Mouse (Mus musculus): ENCODE results near the gene Spata16. TPM values are rescaled to one million over a fixed set of nuclear protein-coding genes. Genes with fewer than 3 reads are reported as not detected.
"Not testable (repeated sequence)": the region's sequence is repeated elsewhere in the genome, so short reads cannot be mapped to it uniquely, and the experiment has no call there.

Gene Spata16
- not detected for total RNA-seq (2021)
- long read RNA-seq, experiment 1: 0 reads
- long read RNA-seq, experiment 2: 0 reads

DNA sequence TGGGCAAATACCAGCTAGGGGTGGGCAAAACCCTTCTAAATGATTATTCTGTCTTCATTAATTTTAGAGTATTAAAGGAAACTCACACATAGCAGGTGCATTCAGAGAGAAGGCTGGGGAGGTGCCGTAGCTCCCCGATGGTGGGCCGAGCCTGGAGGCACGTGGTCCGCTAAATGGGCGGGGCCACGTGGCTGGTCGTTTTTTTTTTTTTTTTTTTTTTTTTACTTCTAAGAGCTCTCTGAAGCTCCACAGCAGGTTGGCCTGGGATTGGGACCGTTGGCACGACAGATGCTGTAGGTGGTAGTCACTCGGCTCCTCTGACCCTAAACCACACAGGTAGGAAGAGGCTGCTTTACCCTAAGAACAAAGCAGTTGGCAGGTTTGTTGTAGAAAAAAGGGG, at the start of gene Spata16:
Gene Spata16, plus strand, starts transcription at position 219 of the 400 bp plus-strand sequence.
- DNase-seq (ENCODE audit: low spot score in 2 of 2): no peak

DNA sequence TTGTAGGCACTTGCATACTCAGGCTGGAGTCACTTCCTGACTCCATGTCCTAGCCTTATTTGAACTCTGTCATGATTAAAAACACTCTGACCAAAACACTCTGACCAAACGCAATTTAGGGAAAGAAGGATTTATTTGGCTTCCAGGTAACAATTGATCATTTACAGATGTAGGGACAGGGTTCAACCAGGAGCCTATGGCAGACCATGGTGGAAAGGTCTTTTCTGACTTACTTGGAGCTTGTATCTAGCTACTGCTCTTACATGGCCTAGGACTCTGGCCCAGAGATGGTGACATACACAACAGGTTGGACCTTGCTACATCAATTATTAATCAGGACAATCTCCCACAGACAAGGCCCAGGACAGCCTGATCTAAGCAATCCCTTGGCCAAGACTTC, 32.6 kb upstream of the Spata16 start:
- DNase-seq (ENCODE audit: low spot score in 2 of 2): no peak

DNA sequence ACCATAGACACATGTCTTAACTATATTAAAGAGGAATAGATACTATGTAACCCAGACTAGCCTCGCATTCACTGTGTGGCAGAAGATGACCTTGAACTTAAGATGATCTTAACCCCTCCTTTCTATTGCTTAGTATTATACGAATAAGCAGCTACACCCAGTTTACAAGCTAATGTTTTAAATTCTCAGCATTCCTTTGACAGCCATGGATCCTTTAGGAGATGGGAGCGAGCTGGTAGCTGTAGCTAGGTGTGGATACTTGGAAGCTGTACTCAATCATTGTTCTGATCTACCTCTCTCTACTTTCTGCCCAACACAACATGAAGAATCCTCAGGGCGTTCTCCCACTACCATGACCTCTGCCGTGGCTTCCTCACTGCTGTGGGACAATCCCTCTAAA, 28.9 kb upstream of the Spata16 start:
- DNase-seq (ENCODE audit: low spot score in 2 of 2): no peak

DNA sequence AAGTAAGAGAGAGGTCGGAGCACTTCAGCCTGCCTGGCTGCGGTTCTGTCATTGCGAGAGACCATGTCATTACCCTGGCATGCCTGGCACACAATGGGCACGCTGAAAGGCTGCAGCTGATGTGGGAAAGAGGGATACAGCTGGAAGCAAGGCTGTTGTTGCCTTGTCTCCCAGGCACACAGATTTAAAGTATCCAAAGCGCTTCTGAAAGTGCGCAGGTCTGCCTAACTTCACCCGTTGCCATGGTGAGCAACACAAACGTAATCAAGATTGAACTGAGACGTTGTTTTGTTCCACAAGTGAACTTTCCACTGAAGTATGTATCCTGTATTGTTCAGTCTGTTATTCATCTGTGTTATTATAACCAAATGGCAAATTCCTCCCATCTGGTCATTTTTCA, 1.8 kb downstream of the Spata16 start:
- no peak for DNase-seq (ENCODE audit: low spot score in 2 of 2)

DNA sequence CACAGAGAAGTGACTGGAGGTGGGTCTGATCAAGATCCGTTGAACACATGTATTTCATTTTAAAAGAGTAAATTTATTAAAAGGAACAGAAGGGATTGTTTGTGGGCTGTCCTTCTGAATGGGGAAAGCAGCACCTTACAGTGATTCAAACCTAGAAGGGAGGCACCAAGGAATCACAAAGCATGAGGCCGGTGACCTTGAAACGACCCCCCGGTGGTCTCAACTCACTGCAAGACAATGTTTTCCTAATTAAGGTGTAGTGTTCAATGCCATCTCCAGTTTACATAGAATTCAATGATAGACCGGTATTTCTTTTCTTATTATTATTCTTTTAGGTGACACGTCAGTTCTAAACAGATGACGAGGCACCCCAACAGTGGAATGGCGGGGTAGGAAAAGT, 2.4 kb downstream of the Spata16 start:
- no peak for DNase-seq (ENCODE audit: low spot score in 2 of 2)

DNA sequence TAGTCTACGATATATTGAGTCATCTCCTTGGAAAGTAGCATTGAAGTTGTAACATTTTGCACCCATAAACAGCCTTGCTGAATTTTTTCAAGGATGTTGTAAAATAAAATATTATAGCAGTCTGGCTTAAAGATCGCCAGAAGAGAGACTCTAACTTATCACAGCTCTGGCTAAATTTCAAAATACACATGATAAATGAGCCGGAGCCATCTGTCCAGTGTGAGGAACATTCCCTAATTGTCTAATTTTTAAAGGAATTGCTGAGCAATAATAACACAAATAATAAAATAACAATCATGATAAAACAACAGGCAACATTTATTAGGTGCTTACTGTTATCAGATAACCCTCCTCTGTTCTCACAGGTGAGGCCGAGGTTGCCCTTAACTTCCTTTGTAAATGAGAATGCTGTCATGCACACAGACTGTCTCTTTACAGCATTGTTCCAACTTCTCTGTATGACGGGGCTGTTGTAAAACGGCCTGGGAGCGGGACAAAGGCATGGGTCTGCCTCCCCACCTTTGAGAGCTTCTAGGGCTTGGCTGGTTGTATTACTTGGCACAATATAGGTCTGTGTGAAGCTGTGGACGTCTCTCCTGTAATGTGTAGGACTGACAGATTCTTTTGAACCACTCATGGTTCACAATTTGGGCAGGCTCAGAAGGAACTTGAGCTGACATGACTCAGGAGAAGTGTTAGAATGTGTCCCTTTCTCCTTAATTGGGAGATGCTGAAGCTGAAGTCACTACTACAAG, 3.1 kb downstream of the Spata16 start:
- DNase-seq (ENCODE audit: low spot score in 2 of 2): no peak

DNA sequence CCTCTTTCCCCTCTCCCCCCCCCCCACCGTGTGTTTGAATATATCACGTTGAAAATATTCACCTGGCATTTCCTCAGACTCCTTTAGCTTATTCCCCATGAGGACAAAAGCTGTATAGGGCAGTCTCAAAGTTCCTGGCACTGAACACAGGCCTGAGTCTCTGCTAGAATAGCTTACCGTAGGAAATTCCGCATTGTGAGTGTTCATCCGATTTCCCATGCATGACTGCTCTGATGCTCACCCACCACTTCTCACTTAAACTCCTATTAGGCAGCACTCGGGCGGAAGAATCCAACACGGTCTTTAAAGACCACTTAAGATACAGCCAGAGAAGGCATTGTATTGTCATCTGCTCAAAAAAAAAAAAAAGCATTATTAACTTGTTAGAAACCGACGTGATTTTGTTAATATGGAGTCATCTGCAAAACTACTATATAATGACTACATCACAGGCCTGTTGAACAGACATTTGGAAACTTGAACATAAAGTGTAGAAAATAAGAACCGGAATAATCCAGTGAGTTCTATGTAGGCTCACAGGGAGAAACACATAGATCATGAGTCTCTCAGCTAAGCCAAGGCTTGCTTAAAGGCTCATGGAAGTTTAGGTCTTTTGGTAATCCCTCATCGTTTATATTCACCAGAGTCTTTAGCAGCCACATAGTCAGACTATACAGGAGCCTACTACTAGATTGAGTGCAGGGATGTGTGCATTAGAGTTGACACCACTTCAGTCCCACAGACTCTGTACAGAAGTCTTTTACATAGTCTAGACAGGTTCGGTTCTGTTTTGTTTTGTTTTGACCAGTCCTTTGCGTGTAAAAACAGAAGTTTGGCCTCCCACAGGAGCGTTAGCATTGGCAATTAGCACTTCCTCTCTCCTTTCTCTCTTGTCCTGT, 4.2 kb downstream of the Spata16 start:
- DNase-seq (ENCODE audit: low spot score in 2 of 2): no peak

DNA sequence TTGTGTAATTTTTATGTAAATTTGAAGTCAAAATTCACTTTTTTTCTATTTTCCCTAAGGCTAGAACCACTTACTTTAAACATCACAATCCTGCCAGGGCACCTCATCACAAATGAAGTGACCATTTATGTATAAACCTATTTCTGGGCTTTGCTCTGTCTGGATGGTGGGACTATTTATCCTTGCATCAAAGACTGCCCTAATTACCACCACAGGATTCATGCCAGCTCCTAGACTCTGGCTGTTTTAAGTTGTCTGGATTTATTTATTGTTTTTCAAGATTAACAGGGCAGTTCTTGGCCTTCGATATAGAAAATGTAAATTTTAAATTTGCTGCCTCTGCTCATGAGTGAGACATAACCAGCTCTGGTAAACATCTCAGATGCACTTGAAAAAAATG, 6.7 kb downstream of the Spata16 start:
- no peak for DNase-seq (ENCODE audit: low spot score in 2 of 2)

DNA sequence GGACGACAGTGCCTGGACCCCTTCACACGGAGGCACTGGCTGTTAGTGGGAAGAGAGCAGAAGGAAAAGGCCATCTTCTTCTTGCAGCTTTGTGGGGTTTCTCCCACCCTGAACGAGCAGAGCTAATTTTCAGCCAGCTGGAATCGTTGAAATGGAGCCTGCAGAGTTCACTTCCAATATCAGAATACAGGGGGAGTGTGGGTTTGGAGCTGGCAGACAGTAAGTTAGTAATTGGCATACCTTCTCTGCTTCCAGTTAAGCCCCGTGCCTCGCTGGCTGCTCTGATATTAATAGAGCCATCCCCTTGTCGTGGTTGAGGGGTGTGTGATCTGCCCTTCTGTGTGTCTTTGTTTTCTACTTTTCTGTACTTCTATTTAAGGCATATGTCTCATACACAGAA, 9.4 kb downstream of the Spata16 start:
- DNase-seq (ENCODE audit: low spot score in 2 of 2): no peak

DNA sequence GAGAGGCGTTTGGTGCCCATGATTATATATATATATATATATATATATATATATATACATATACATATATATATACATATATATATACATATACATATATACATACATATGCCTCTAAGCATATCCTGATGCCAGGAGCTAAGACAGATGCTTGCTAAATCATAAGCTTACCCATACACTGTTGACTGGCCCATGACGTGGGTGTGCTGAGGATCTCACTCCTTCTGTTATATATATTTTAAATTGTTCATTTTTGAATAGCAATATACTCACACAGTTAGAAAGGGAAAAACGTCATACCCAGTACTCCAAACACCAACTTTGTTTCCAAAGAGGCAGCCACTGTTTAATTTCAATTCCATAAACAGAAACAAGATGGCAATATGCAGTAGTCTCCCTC, 48.4 kb downstream of the Spata16 start:
- DNase-seq (ENCODE audit: low spot score in 2 of 2): no peak

DNA sequence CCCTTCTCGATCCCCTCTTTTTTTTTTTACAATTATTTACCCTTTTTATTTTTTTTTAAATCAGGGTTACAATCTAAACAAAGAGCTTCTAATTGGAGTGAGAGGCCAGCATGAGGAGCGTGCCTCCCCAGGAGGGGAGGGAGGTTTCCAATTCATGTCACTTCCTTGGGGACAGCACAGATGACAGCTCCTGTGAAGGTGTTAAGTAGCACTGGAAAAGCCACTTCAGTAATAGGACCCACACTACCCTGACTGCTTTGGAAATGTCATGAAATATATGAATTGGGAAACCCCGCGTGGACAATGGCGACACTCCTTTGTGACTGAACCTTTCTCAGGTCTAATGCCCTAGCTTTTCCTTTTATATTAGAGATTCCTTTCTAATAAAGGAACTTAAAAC, 72.1 kb downstream of the Spata16 start:
- not testable (repeated sequence) for DNase-seq (ENCODE audit: low spot score in 2 of 2)

DNA sequence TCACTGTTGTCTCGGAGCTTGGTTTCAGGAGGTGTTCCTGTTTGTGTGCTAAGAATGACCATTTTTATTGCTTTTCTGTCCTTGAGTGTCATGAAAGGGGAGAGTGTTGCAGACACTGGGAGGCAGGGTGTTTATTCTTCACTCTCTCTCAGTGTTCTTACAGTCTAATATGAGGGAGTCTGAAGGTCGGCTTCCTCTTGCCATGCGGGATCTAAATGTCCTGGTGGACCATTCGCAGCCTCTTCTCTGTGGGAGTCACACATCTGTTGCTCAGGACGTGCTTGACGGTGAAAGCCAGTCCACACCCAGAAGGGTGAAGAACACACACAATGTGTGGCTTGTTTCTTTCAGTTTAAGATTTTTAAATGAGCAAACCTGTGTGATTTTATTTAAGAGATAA, 90.1 kb downstream of the Spata16 start:
- no peak for DNase-seq (ENCODE audit: low spot score in 2 of 2)

DNA sequence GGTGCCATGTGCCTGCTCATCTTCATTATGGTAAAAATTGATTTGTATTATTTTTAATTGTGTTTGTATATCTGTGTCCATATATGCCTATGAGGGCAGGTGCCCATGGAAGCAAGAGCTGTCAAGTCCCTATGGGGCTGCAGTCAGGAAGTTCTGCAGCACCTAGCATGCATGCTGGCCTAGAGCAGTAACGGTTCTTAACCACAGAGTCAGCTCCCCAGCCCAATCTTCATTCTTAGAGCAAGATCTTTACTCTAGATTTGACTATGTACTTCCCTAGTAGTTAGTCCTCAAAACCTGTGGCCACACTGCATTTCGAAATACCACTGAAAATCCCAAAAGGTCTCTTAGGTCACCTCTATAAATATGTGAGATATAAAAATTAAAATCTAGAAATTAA, 113.1 kb downstream of the Spata16 start:
- no peak for DNase-seq (ENCODE audit: low spot score in 2 of 2)

DNA sequence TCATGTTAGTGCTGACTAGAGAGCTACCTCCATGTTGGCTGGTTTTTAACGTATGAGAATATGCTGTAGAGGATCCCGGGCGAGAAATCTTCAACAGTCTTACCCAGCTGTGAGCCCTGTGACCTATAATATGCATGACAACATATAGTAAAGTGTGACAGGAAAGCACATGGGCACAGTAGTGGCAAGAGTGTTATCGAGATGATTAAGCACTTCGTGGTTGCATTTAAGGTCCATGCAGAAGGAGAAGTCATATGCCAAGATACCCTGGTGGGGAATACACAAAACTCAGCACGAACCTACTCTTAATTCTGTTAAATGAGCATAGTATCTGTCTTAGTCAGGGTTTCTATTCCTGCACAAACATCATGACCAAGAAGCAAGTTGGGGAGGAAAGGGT, 115.0 kb downstream of the Spata16 start:
- no peak for DNase-seq (ENCODE audit: low spot score in 2 of 2)

DNA sequence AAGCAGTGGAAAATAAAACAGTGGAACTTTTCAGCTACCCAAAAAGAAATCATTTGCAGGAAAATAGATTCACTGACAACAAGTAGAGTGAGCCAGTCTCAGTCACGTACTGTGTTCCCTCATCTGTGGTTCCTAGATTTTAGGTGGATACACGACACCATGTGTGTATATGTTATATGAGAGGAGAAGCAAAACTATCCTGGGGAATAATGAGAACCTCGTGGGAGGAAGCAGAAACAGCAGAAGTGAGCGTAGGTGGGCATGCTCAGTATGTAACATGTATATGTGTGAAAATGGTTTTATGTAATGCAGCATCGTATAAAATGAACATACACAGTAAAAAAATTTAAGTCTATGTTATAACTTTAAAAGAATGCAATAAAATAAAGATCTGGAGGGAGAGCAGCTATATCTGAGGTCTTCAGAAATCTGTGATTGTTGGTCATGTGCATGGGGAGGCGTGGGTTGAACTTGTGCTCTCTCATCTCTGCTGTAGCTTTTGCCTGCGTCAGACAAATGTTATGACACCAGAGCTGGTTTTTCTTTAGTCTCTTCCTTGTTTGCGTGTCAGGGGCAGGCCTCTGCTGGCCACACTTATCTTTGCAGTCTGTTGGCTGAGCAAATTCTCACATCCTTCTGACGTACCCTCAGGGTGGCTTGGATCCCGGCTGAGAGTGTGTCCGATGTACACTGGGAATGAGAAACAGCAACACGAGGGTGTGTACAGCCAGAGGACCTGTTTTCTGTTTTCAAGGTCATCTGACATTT, 156.1 kb downstream of the Spata16 start:
- no peak for DNase-seq (ENCODE audit: low spot score in 2 of 2)

DNA sequence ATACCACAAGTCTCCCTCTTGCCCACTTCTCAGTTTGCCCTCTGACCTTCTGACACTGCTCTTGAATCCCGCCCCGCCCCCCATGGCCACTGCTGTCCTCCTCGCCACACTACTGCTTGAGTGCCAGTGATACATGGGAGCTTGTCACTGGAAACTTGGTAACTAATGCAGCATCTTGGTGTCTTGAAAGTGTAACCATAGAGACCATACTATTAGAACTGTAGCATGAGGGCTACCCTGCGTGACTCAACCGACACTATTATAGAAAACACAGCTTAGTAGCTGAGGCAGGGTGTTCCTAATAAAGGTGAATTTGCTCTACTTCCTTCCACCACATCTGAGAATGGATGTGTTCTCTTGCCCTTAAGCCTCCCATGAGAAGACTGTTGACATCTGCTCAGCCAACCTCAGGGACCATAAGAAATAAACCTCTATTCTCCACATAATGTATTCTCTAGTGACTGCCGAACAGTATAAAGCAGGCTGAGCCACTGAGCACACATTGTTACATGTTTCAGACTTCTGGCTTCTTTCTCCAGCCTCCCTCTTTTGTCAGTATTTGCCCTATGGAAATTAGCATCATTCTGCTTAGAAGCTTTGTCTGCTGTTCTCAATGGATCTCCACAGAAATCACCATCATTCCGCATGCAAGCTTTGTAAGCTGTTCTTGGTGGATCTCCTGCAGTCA, 158.6 kb downstream of the Spata16 start:
- no peak for DNase-seq (ENCODE audit: low spot score in 2 of 2)

DNA sequence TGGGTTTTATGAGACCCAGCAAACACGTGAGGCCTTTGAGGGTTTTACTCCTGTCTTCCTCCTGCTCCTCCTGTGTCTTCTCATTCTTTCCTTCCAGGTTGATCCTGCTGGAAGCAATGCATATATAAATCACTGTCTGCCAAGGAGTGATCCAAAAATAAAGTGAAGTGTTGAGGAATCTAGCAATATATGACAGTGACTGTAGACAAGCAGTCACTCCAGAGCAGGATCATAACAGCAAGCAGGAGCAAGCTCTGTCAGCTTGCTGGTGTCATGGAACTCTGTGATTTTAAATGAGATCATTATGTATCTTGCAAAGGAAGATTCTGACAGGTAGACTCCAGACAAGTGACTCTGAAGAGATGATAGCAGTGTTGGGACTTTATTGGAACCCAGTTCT, 159.5 kb downstream of the Spata16 start:
- DNase-seq (ENCODE audit: low spot score in 2 of 2): no peak

DNA sequence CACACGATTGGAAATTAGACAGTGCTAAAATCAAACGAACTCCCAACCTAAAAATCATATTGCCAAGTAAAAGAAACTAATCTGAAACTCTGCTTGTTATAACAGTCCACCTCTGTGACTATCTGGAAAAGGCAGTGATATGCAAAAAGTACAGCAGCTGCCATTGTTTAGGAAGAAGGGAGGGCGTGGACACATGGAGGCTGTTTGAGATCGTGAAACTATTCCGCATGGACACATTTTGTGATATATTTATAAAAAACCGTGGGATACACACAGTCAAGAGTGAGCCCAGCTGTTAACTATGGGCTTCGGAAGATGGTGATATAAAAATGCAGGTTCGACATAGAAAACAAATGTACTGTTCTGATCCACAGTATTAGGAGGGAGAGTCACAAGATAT, 176.9 kb downstream of the Spata16 start:
- DNase-seq (ENCODE audit: low spot score in 2 of 2): no peak

DNA sequence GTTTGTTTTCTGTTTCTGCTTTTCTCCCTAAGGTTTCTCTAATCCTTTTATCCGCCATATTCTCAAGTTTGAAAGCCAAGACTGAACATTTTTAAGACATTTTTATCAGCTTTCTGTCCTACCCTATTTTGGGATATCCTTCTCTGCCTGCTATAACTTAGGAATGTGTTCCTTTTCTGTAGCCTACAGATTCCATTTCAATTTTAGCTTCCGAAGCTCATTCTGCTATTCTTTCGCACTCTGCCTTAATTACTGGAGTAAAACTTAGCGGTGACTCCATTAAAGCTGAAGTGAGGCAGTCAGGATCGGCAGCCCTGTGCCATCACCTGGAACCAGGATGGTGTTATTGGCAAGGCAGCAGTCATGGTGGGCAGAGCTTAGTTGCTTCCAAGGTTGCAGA, 178.3 kb downstream of the Spata16 start:
- DNase-seq (ENCODE audit: low spot score in 2 of 2): no peak

DNA sequence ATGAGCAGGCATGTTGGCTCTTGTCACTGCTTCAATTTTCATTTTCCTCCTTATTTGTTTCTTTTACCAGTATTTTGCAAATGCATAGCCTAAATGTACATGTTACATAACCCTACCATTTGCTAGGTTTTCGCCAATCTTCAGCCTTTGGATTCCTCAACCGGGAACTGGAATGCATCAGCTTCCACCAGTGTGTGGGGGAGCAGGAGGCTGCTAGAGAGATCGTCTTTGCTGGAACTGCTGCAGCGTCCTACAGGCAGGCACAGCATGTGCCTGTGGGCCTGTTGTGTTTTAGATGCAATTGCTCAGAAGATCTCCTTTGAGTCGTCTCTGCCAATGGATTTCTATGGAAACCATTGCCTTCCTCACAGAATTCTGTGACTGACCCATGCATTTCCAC, 182.0 kb downstream of the Spata16 start:
- no peak for DNase-seq (ENCODE audit: low spot score in 2 of 2)

All from left cerebral cortex, adult 18-20 months (tissue).